Mouse (Mus musculus) kidney, postnatal 0 days (tissue): ENCODE measurements at regions not wholly inside any gene's neighbourhood (a gene's known extent, or its start where the extent isn't known, plus 50 kb on each side); places are given as distances from the start of the nearest gene placed in this dataset.

Experiments
- ATAC-seq: fragments of 200-750 bp; cut with Nextera tagmentation; replicated peaks from 2 replicates; pipeline ENCODE4 v1.8.0; 2017; ENCODE audit warnings: low read depth, moderate number of reproducible peaks, moderate TSS enrichment, moderate library complexity; ENCODE audit not compliant: low FRiP score
- DNase-seq: peaks from one replicate; pipeline ENCODE4 v3.0.0-alpha.2; 2016; ENCODE audit warnings: low spot score
- H3K27ac ChIP-seq: fragments of 300-500 bp; sonication (generic); 2 replicates; pipeline ENCODE4 v1.5.1; 2014; ENCODE audit warnings: mild to moderate bottlenecking
- H3K27me3 ChIP-seq: fragments of 300-500 bp; sonication (generic); 2 replicates; pipeline ENCODE4 v1.6.1; 2014; ENCODE audit warnings: low read length, mixed read lengths; ENCODE audit not compliant: insufficient read depth
- H3K36me3 ChIP-seq: fragments of 300-500 bp; sonication (generic); 2 replicates; pipeline ENCODE4 v1.6.1; 2014; ENCODE audit warnings: low read length, mixed read lengths; ENCODE audit not compliant: insufficient read depth
- H3K4me1 ChIP-seq: fragments of 300-500 bp; sonication (generic); replicated peaks from 2 replicates; pipeline ENCODE4 v1.6.1; 2014; ENCODE audit warnings: antibody characterized with exemption, low read length, mixed read lengths; ENCODE audit not compliant: insufficient read depth
- H3K4me2 ChIP-seq: fragments of 300-500 bp; sonication (generic); 2 replicates; pipeline ENCODE4 v1.6.1; 2014; ENCODE audit warnings: mild to moderate bottlenecking, low read length, moderate library complexity, mixed read lengths
- H3K4me3 ChIP-seq: fragments of 300-500 bp; sonication (generic); replicated peaks from 2 replicates; pipeline ENCODE4 v1.5.1; 2014; ENCODE audit warnings: low read depth, low read length
- H3K9ac ChIP-seq: fragments of 300-500 bp; sonication (generic); 2 replicates; pipeline ENCODE4 v1.6.1; 2014; ENCODE audit warnings: low read depth, low read length
- H3K9me3 ChIP-seq: fragments of 300-500 bp; sonication (generic); replicated peaks from 2 replicates; pipeline ENCODE4 v1.6.1; 2016; ENCODE audit warnings: low read length, inconsistent platforms, mixed read lengths
- CTCF ChIP-seq: IDR thresholded peaks from 2 replicates; pipeline ENCODE4 v1.5.1; 2016; ENCODE audit warnings: antibody characterized with exemption, low read depth, mild to moderate bottlenecking, moderate library complexity
- WGBS: fragments of 180-500 bp; shearing (Covaris S2); extraction: QIAGEN DNeasy Blood & Tissue Kit; methylation state at CpG from one replicate; pipeline ENCODE4 v1.1.7; 2014; 5-methylcytosine and 5-hydroxymethylcytosine counted together

- Histone ChIP-seq H3K27me3 (no peaks in the 10 kb centered on the region), H3K4me3 (no peak overlapping the region), H3K36me3 (no peaks in the 10 kb centered on the region), H3K9ac (no peak overlapping the region), H3K9me3 (no peaks in the 10 kb centered on the region), H3K27ac (no peak overlapping the region), H3K4me1 (no peaks in the 10 kb centered on the region), H3K4me2 (no peak overlapping the region)
- DNase-seq (peak; percentile 38), ATAC-seq (0 out of 2 replicates have a peak, but pooled peaks have one; percentile 25)
- TF ChIP-seq CTCF: no peak
- WGBS: 16% methylated on average over 2 of the region's 2 CpGs
Measured at GRCm38 (mm10) chr15:8903651-8904050, 64.1 kb upstream of the Ranbp3l start.

GRCm38 (mm10) chr15:8897487-8898158 lies 70.1 kb upstream of the Ranbp3l start:
- TF ChIP-seq CTCF: no peak
- H3K4me3 ChIP-seq: no peak overlapping the region
- DNase-seq (no peak), ATAC-seq (no peak)
- H3K27ac ChIP-seq: no peak overlapping the region
- no peak overlapping the region for H3K9ac ChIP-seq
- no peak overlapping the region for H3K4me2 ChIP-seq
- H3K9me3 ChIP-seq: no peaks in the 10 kb centered on the region
- no peaks in the 10 kb centered on the region for H3K36me3 ChIP-seq
- H3K27me3 ChIP-seq: no peaks in the 10 kb centered on the region
- 77% methylated on average over 11 of the region's 11 CpGs for WGBS
- no peaks in the 10 kb centered on the region for H3K4me1 ChIP-seq

- TF ChIP-seq CTCF: no peak
- WGBS: 85% methylated on average over 2 of the region's 2 CpGs
- no peaks in the 10 kb centered on the region for H3K36me3 ChIP-seq
Measured at GRCm38 (mm10) chr15:8896856-8897255, 70.9 kb upstream of the Ranbp3l start.

GRCm38 (mm10) chr15:8896391-8896790 lies 71.4 kb upstream of the Ranbp3l start:
- H3K36me3 ChIP-seq: no peaks in the 10 kb centered on the region
- no peaks in the 10 kb centered on the region for H3K4me1 ChIP-seq
- no peak overlapping the region for H3K4me2 ChIP-seq
- H3K9ac ChIP-seq: no peak overlapping the region
- ATAC-seq (no peak), DNase-seq (no peak)
- WGBS: 90% methylated on average over 12 of the region's 12 CpGs
- TF ChIP-seq CTCF: no peak
- H3K27me3 ChIP-seq: no peaks in the 10 kb centered on the region
- no peak overlapping the region for H3K27ac ChIP-seq
- H3K9me3 ChIP-seq: no peaks in the 10 kb centered on the region
- H3K4me3 ChIP-seq: no peak overlapping the region

More at GRCm38 (mm10) chr15:8896856-8897255, 70.9 kb upstream of the Ranbp3l start:
- Histone ChIP-seq H3K27me3 (no peaks in the 10 kb centered on the region), H3K4me2 (no peak overlapping the region), H3K27ac (no peak overlapping the region), H3K4me3 (no peak overlapping the region), H3K9ac (no peak overlapping the region), H3K9me3 (no peaks in the 10 kb centered on the region), H3K4me1 (no peaks in the 10 kb centered on the region)
- DNase-seq (no peak), ATAC-seq (no peak)

GRCm38 (mm10) chr15:8885585-8885984 lies 82.2 kb upstream of the Ranbp3l start:
- Histone ChIP-seq H3K27me3 (no peaks in the 10 kb centered on the region), H3K4me2 (no peak overlapping the region), H3K4me3 (no peak overlapping the region), H3K9ac (no peak overlapping the region), H3K9me3 (no peaks in the 10 kb centered on the region), H3K4me1 (no peaks in the 10 kb centered on the region), H3K27ac (no peak overlapping the region), H3K36me3 (no peaks in the 10 kb centered on the region)
- ATAC-seq (no peak), DNase-seq (no peak)
- no peak for TF ChIP-seq CTCF
- 96% methylated on average over 3 of the region's 3 CpGs for WGBS

- Histone ChIP-seq H3K9me3 (no peaks in the 10 kb centered on the region), H3K9ac (no peak overlapping the region), H3K27me3 (no peaks in the 10 kb centered on the region), H3K4me3 (no peak overlapping the region), H3K4me2 (peak overlapping the region; percentile 44), H3K27ac (no peak overlapping the region), H3K4me1 (no peaks in the 10 kb centered on the region), H3K36me3 (no peaks in the 10 kb centered on the region)
- WGBS: 39% methylated on average over 18 of the region's 18 CpGs
- DNase-seq: peak; percentile 66
- TF ChIP-seq CTCF: peak; percentile 69
- no peak for ATAC-seq
Measured at GRCm38 (mm10) chr15:8884608-8885467, 82.9 kb upstream of the Ranbp3l start.
